Mouse (Mus musculus) ovary, postnatal 14 days (tissue): ENCODE data around the gene Tmcc3.

Experiments used
- DNase-seq: peaks from one replicate; pipeline ENCODE4 v3.0.0; 2022; ENCODE audit warnings: low spot score

The Tmcc3 gene

DNA sequence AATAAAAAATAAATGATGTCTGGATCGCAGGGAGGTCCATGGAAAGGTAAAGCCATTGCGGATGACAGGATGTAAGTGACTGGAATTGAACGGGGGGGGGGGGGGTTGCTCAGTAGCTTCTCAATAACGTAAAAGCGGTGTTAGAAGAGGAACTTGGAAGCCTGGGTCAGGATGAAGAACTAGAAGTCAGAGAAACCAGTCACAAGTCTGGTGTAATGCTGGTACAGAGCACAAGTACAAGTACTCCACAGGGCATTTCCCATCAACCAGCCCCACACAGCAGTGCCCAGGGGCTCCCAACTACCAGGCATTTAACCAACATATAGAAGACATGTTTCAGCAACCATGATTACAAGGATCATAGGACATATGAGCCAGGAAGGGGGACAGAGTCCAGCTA is 326.9 kb downstream of the Tmcc3 start:
- DNase-seq: no peak

DNA sequence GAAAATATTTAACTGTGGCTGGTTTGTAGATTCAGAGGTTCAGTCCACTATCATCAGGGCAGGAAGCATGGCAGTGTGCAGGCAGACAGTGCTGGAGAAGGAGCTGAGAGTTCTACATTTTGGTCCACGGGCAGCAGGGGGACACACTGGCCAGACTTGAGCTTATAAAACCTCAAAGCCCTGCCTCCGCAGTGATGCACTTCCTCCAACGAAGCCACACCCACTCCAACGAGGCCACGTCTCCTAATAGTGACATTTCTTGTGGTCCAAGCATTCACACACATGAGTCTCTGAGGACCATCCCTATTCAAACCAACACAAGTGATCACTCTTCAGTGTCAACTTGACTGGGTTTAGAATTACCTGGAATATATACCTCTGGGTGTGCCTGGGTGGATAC is 327.5 kb downstream of the Tmcc3 start:
- no peak for DNase-seq

DNA sequence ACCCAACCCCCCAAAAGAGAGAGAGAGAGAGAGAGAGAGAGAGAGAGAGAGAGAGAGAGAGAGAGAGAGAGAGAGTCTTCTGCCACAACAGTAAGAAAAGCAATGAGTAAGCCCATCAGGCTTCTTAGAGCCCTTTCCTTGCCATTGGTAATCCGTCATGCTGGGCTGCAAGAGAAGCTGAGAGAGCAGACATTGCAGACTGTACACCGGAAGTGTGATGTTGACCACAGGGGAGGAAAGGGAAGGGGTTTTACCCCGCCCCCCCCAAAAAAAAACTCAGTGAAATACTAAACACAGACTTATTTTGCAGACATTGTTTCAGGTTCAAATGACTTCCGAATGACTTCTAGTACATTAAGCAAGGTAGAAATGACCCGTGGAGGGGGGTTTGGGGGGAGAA is 328.3 kb downstream of the Tmcc3 start:
- DNase-seq: no peak
